Mouse (Mus musculus) cerebellum, adult 2 months (tissue): ENCODE results near the gene Polr2i.

ENCODE experiments used
- CTCF ChIP-seq: fragments of 200-500 bp; IDR thresholded peaks from 2 replicates; pipeline ENCODE4 v1.5.1; 2011; ENCODE audit warnings: low read depth, mild to moderate bottlenecking, control low read depth, low read length, moderate library complexity, borderline replicate concordance; ENCODE audit not compliant: insufficient read depth
- POLR2A ChIP-seq: fragments of 200-500 bp; IDR thresholded peaks from 2 replicates; pipeline ENCODE4 v1.6.1; 2011; ENCODE audit warnings: low read length, control low read depth, borderline replicate concordance; ENCODE audit not compliant: insufficient read depth

DNA sequence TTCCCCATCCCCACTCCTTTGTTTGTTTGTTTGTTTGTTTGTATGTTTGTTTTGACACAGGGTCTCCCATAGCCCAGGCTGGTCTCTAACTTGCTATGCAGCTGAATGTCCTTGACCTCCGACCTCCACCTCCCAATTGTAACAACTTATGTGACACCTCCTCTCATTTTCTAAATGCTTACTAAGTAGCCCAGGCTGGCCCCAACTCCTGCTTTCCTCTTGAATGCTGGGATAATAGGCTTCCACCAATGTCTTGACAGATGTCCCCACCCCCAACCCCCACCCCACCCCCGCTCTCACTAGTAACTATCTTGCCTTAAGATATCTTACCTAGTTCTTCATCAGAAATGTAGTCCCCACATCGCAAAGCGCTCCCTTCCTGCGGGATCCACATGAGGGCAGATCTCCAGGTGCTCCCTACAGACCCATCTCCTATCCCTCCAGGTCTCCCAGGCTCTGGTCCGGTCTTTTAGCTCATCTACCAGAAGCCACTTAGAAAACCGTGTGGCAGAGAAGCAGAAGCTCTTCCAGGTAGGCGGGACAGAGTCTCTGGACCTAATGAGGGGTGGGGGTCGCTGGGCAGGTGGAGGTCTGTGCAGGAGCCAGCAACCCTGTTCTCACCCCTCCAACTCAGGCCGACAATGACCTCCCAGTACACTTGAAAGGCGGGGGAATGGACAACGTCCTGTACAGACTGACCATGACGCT lies 47.0 kb upstream of the Polr2i start:
- TF ChIP-seq CTCF (no peak), POLR2A (no peak)
